Mouse (Mus musculus) layer of hippocampus, adult 8-10 months (tissue): ENCODE data around the gene Zfp648. TPM values are rescaled to one million over a fixed set of nuclear protein-coding genes. Genes with fewer than 3 reads are reported as not detected.
A peak's percentile ranks its signal among the peaks of the same experiment; 100 is the strongest.

Source experiments
- DNase-seq, 2 experiments: peaks; one replicate each; pipeline ENCODE4 v3.0.0; 2022; ENCODE audit warnings: low spot score in 2 of 2
- total RNA-seq, 4 experiments: library from RNA; stranded (reverse); gene quantifications; 2 replicates each; pipeline ENCODE4 v1.2.4; 2022

The Zfp648 gene
- total RNA-seq, result under 1 TPM; 0.33 to 0.70 (median 0.58) TPM

DNA sequence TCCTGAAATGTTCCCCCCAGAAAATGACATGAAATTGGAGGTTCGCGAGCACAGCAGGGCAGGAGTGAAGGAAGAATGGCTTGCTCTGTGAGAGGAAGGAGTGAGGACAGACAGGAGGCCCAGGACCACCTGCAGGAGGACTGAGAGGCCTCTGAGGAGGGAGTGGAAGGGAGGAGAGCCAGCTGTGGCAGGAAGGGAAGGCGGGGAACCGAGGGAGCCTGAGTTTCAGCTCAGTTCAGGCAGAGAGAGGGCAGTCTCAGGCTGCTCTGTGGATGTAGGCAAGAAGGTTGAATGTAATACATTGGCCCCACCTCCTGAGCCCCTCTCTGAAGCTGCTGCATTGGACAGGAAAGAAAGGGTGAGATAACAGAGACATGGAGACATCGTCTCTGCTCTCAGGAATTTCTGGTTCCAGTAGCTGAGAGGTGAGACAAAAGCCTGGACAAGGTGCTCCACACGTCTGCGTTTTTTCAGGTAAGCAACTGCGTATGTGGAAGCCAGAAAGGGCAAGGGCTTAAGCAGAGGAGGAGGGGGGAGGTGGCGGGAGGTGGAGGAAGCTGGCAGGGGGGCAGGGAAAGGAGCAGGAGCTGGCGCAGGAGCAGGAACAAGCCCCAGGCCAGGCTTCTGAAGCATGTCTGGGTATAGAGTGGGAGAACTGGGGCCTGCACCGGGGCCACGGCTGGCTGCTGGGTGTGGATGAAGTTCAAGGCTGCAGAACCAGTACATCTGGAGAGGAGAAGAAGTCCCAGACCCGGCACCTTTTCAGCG is at the start of gene Zfp648:
TSS of gene Zfp648 (plus strand) at position 233 of the 768 bp plus-strand sequence.
- DNase-seq, result no peak

DNA sequence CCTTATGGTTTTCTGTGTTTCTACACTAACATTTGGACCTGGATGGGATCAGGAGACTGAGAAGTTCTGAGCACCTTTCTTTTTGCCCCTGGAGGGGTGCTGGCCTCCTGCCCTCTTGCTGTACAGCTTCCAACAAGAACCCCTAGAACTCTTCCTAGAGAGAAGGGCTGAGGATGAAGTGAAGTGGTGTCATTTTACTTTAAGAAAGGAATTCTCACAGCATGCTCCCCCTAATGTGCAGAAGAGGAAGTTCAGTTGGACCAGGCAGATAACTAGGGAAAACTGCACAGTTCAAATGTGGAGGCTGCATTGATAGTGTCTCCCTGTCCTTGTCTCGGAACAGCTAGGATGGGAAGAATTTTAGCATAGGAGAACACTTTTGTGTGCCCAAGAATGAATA is 48.4 kb upstream of the Zfp648 start:
- no peak for DNase-seq

DNA sequence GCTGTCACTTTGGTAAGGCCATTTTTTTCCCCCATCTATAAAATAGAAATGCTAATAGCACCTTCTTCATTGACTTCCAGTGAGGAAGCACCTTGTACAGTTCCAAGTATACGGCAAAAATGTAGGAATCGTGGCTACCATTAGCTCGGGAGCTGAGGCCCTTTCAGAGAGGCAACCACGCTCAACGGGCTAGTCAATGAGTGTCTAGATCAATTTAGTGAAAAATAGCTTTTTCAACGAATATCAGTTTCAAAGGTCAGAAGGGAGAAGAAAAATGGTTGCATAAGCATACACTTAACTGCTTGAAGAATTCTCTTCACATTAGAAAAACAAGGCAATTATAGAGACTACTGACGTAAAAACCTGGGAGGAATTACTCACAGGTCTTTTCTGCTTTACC is 47.2 kb upstream of the Zfp648 start:
- no peak for DNase-seq

DNA sequence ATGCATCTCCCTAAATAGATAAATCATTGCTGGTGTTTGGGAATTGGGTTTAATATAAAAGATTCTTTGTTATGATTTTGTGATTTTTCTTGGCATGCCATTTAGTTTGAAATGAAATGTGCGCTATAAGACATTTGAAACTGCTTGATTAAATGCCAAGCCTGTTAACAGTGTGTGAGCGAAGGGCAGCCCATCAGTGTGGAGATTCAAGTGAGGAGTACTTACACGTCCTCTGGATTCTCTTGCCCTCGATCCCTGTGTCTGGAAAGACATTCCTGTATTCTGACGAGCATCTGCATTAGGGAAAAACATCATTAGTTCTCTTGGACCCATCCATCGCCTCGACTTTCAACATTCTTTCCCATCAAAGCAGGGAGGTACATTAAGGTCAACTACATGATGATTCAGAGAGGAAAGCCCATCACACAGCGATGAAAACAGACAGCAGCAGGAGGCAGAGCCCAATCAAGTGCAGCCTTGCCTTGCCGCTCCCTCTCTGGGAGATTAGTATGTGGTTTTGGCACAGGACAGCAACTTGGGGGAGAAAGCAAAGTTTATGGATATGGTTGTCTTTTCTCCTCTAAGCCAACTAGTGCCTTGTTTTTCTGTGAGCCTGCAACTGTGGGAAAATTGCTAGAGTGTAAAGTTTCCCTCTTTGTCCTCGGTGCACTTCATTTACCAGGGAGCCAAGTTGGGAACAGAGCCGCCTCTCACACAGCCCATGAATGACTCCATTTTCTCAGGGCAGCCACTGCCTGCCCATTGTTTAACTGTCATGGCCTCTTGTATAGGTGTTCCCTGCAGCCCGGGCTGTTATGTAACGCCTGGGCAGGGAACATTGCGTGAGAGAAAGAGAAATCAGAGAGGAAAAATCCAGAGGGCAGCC is 44.6 kb upstream of the Zfp648 start:
- peak; percentile 72 to 86 for DNase-seq

DNA sequence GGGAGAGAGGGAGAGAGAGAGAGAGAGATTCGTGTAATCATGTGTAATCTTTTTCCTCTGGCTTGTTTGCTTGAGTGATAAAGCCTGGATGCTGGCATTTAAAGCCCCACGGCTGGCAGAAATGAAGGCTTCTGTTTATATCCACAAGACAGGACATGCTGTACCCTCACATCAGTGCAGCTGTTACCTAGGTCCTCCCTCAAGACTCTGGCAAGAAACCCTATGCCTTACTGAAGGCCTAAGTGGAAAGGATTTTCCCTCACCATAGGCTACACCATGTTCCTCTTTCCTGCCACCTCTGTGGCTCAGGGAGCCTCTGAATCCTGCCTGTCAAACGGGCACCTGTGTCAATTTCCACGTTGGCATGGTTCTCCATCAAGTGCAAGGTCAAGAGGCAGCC is 43.9 kb upstream of the Zfp648 start:
- DNase-seq, result peak in 1 of 2 experiments; percentile 42

DNA sequence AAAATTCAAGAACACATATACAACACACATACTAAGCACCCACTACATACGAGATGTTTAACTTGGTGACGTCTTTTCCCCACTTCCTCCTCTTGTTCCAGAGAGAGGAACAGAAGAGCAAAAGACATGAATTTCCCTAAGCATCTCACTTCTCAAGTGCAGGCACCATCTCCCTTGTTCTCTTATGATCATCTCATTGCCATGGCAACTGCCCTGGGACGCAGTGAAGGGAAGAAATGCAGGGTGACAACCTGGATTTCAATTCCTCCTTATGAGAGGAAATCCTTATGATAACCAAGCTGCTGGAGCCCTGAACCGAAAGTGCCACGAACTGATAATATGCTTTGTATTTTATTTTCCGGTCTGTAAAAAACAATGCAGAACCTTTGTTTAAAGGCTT is 33.3 kb upstream of the Zfp648 start:
- no peak for DNase-seq

DNA sequence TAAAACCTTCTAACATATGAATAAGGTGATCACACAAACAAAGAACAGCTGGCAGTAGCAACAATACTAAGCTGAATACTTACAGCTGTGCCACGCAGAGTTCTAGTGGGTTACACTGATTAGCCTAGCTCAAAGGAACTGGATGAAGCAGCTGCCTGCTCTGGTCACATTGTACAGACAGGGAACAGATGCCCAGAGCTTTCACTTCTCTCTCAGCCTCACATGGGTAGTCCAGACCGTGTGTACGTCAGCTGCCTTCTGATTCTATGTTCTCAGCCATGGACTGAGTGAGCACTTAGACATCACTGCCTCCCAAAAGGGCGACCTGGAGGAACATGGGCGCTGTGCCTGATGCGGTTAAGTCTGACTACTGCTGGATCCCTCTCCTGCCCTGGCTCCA is 25.7 kb upstream of the Zfp648 start:
- DNase-seq, result no peak

DNA sequence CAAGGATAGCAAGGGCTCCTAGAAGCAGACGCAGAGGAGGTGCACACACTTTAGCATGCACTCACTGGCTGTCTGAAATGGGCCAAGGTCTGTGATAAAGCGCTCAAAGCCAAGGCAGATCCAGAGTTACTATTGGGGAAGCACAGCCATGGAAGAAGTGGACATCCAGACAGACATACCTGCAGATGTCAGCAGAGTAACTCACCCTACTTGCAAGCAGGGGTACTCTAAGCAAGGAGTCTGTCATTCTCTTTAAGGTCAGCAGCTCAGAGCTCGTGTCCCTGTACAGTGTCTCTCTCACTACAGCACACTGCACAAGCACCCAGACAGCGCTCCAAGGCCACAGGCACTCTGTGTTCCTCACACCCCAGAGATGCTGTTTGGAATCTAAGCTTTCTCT is 23.2 kb upstream of the Zfp648 start:
- no peak for DNase-seq

DNA sequence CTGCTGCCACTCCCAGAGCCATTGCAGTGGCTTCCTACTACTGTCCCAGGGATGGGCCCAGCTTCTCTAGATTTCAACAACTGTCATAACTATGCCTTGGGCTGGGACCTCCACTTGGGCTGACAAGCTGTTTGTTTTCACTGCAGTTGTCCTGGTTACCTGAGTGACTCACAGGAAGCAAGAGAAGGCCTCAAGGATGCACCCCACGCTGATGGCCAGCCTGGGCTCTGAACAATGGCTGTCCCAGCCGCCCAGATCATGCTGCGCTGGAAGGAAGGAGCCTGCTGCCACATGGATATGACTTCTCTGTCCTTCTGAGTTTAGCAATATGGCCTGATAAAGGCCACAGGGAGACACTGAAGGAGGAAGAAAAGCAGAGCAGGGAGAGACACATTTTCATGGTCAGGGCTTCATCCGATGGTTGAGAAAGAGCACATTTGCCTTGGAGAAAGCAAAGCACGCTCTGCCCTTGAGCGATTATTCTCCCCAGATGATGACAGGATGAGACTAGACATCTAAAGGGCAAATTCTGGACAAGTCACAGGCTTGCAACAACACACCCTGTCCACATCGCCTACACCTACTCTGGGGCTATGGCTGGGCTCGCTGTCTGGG is 22.3 kb upstream of the Zfp648 start:
- no peak for DNase-seq

DNA sequence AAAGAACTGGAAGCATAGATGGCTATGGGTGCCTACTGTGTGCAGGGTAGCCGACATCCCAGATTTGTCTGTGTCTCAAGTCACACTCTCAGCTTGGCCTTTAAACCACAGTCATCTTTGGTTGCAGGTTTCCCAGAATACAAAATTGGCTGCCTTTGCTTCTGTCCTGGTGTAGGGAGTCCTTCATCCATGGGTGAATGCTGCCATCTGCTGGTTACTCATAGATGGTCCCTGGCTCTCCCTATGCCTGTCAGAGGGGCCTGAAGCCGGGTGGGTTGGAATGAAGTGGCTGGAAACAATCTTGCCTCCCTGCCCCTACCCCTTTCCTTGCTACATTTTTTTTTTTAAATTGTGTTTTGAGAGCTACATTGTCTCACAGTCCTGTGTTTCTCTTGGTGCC is 20.0 kb upstream of the Zfp648 start:
- DNase-seq, result peak; percentile 73 to 86

DNA sequence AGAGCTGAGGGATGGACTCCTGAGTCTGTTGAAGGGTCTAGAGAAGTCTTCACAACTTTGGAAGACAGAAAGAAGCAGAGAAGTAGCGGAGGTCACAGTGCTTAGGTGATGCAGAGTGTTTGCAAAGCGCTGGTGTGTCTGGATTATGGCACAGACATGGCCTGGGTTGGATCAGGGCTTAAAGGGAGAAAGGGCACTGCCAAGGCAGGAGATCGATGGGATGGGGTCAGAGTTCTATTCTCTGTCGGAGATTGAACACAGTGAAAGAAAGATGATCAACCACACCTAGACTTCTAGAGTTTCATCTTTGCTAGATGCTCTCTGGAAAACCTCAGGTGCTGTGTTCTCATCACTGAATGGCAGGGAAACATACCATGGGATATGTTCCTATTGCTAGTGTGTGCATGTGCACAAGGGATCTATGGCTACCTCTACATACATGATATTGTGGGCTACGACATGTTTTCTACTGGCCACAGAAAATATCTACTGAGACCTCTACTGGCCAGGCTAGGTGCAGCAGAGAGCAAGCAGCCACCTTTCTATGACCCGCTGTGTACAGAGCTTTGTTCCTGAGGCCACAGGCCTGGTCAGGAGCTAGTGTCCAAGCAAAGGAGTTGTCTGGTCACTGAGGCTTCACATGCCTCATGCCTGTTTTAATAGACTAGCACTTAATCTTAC is 18.5 kb upstream of the Zfp648 start:
- DNase-seq, result no peak

DNA sequence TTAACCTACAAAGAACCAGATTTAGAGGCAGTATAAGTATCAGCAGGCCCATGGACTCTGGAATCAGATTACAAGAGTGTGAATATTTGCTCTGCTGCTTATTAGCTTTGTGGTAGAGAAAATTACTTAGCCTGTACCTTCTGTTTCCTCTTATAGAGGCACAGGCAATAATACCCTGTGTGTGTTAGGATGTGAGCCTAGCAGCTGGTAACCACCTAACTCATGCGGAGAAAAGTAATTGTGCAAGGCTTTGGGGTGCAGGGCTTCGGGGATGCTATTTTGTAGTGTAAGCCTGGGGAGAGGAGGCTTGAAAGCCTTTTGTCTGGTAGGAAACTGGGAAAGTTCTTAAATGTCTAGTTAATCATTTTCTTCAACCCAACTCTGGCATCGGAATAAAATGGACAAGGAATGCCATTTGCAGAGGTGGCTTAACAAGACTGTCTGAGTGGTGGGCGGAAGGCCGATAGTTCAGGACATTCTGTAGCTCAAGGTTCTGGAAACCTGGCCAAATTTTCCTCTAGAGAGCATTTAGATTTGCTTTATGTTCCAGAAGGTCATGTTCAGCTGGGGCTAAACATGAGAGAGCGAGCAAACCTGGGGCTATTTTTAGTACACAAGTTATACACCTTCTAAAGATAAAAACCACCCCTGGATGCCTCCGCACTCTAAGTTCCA is 17.8 kb upstream of the Zfp648 start:
- DNase-seq, result no peak

DNA sequence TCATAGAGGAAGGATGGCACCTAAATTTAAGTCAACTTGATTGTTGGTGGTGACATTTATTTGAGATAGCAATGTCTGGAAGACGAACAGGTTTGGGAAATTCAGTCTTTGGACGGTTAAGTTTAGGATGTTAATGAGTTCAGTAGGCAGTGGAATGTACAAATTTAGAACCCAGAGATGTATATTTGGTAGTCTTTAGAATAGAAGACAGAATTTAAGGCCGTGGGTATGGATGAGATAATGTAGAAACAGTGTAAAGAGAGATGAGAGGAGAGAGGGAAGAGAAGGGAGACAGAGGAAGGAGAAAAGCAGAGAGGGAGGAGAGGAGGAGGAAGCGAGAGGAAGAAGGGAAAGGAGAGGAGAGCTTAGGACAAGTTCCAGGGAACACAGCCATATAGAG is 12.8 kb upstream of the Zfp648 start:
- no peak for DNase-seq

DNA sequence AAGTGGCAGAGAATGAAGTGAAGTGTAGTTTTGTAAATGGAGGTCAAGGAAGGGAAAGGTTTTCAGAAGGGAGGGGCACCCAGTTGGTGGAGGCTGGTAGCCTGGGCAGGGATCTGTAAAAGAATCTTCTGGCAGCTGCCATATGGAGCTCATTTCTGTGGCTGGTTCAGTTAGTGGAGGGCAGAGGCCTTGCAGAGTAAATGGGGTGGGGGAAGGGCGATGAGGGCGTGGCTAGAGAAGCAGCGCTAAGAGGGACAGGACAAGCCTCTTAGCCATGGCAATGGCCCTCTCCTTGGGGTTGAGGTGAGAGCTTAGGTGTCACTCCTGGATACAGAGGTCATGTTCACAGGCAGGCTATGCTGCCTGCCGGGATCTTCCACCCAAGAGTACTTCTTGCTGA is 12.4 kb upstream of the Zfp648 start:
- DNase-seq, result no peak

DNA sequence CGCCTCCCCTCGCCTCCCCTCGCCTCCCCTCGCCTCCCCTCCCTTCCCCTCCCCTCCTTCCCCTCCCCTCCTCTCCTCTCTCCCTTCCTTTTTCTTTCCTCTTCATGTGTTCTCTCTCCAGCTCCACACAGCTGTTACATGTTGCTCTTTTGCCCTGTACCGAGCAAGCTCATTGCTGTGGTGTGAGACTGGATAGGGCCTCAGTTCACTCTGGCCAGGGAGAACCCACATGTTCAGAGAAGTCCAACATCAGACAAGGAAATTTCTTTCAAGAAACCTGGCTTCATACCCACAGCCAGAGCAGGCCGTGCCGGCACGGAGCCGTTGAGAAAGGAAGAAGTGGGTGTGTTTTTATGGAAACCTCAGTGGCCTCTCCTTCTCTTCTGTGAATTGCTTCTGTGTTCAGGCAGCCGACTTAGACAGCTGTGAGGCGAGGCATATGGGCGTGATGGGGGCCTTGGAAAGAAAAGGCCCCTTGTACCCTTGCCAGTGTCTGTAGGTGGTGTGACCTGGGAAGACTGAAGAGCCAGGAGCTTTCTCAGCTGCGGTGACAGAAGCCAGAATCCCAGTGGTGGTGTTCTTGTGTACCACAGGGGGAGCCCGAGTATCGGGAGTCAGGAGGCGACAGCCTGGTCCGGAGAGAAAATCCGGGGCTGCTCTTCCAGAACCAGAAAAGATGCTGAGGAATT is 11.0 kb upstream of the Zfp648 start:
- peak; percentile 40 to 60 for DNase-seq

DNA sequence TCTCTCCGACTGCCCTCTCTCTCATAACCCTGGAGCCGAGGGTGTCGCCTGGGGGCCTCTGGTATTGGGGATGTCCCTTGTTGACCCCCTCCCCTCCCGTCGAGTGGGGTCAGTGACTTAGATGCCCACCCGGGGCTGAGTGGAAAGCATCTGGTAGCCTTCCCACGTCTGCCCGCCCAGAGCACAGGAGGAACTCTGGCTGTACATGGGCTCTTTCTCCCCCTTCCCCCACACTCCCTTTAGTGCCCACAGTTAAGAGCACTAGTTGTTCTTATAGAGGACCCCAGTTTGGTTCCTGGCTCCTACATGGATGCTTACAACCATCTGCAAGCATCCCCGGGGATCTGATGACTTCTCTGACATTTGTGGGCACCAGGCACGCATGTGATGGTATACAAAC is 2.1 kb upstream of the Zfp648 start:
- no peak for DNase-seq

DNA sequence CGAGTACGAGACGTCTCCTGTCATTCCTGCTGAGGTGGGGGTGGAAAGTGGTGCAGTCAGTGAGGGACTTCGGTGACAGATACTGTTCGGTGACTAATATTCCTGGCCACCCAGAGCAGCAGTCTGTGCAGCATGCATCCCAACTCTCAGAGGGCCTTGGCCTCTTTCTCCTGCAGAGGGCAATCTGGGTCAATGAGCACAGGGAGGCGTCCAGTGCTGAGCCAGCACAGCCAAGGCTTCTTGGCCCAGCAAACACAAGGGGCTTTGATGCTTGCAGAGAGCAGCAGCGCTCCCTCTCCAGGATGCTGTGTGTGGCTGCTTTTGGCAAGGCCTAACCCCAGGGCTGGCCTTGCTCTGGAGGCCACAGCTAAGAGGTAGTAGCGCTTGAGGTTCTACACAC is 1.6 kb downstream of the Zfp648 start:
- peak; percentile 47 to 62 for DNase-seq

DNA sequence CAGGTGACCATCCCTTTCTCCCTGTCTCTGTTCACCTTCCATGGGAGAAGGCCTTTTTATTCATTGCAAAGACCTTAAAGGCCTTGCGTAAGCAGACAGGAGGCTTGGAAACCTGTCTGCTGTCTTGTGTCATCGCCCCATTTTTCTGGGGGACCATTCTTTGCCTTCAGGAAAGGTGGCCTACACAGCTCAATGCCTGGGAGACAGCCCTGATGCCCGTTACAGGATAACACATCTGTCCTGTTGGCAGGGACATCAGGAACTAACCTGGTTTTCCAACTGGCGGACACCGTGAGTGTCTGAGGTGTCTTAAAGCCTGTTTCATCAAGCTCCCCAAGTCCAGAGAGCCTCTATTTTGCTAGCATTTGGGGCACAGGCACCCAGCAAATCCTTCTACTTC is 2.4 kb downstream of the Zfp648 start:
- DNase-seq, result no peak

DNA sequence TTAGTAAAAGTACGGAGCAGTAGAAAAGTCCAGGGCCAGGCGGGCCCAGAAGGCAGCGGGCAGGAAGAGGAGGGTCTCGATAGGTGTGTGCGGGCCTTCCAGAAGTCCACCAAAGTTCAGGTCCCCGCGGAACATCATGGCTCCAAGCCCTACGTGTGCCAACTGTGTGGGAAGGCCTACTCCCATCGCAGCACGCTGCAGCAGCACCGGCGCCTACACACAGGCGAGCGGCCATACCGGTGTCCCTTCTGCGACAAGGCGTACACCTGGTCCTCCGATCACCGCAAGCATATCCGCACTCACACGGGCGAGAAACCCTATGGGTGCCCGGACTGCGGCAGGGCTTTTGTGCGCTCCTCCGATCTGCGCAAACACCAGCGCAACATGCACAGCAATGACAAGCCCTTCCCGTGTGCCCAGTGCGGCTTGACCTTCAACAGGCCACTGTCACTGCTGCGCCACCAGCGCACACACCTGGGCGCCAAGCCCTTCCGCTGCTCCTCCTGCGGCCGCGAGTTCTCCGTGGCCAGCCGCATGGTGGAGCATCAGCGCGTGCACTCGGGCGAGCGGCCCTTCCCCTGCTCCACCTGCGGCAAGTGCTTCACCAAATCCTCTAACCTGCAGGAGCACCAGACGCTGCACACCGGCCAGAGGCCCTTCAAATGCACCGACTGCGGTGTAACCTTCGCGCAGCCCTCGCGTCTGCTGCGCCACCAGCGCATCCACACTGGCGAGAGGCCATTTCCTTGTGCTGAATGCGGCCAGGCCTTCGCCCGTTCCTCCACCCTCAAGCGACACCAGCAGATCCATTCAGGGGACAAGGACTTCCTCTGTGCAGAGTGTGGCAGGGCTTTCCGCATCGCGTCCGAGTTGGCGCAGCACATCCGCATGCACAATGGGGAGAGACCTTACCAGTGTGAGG is 3.9 kb downstream of the Zfp648 start:
- DNase-seq, result peak in 1 of 2 experiments; percentile 35
